Mouse (Mus musculus): ENCODE results near the gene Fam19a1. TPM values are rescaled to one million over a fixed set of nuclear protein-coding genes. Genes with fewer than 3 reads are reported as not detected.

The Fam19a1 gene
- total RNA-seq, 2 experiments from 2014 or later, result 62.9 to 63.4 TPM

DNA sequence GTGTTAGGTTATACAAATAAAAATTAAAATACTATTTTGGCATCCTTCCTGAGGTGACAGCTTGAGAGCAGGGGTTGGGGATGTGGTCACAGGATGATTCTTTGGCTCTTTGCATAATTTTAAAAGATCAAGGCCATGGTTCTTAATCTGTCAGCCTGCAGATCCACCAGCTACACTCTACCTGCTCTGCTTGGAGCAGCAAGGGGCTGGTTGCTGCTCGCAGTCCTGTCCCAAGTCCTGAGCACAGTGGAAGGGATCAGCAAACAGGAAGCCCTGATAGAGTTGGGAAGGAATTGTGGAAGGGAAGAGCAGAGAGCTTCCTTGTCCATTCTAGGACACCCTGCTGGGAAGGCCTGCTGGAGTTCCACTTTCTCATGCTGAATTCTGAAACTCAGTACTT, 320.9 kb downstream of the Fam19a1 start:
- DNase-seq (ENCODE audit: low spot score in 2 of 2), result no peak

DNA sequence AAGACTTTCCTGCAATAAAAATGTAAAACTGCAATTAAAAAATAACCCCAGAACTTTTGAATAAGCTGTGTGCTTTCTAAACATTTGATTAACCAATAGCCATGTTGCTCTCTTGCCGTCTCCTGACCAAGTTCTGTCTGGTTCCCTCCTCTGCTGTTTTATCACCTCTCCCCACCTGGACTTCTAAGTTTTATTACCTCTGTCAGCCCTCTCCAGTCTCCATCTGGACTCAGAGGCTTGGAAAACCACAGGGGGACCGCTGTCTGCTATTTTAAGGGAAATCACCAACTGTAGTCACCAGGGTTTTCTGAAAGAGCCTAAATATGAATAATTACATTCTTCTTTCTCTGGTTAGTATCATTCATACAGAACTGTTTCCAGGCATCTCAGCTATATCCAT, 322.6 kb downstream of the Fam19a1 start:
- no peak for DNase-seq (ENCODE audit: low spot score in 2 of 2)

- DNase-seq (ENCODE audit: low spot score in 2 of 2), result no peak
These were observed 324.9 kb downstream of the Fam19a1 start for GRCm38 (mm10) chr6:96437814-96438213.

DNA sequence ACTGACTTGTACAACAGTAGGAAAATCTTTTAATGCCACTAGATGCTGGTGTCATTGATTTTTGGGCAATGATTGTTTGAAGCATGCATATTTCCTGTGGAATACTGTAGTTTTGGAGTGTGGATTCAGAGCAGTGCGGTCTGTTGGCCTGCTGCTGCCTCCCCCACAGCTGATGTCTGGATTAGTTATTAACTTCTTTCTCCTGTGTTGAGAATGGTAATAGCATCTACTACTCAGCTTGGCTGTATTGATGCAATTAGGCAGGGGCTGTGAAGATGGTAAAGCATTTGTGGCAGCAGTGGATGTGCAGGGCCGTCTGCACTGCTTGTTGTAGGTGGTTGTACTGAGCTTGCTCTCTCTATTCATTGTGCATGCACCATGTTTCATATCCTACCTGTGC, 326.5 kb downstream of the Fam19a1 start:
- peak in 1 of 2 experiments; percentile 37 for DNase-seq (ENCODE audit: low spot score in 2 of 2)

- no peak for DNase-seq (ENCODE audit: low spot score in 2 of 2)
These were observed 329.0 kb downstream of the Fam19a1 start for GRCm38 (mm10) chr6:96441971-96442370.

- DNase-seq (ENCODE audit: low spot score in 2 of 2), result no peak
These were observed 334.5 kb downstream of the Fam19a1 start for GRCm38 (mm10) chr6:96447466-96447865.

GRCm38 (mm10) chr6:96456266-96456665, 343.3 kb downstream of the Fam19a1 start:
- no peak for DNase-seq (ENCODE audit: low spot score in 2 of 2)

DNA sequence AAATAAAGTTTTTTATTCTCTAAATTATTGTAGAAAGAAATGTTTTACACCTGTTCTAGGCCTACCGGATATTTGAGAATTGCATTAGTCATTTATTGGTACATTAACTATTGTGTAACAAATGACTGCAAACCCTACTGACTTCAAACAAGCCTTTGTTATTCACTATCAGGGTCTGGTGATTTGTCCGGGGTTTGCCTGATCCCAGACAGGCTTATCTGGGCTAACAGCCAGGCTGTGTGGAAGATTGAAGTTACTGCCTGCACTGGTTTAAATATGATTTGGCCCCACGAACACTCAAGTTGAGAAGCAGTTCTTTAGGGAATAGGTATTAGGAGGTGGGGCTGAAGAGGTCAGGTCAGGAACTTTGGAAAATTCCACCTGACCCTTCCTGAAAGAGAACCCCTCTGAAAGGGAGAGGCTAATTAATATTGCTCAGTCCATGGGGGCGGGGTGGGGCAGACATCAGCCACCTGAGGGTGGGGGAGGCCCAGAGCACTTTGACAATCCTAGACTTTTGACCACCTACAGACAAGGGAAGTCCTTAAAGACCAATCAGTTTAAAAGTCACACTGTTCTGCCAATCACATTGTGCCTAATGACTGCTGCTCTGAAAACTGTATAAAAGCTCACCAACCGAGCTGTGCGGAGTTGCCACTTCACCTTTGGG, 344.8 kb downstream of the Fam19a1 start:
- DNase-seq (ENCODE audit: low spot score in 2 of 2), result no peak

DNA sequence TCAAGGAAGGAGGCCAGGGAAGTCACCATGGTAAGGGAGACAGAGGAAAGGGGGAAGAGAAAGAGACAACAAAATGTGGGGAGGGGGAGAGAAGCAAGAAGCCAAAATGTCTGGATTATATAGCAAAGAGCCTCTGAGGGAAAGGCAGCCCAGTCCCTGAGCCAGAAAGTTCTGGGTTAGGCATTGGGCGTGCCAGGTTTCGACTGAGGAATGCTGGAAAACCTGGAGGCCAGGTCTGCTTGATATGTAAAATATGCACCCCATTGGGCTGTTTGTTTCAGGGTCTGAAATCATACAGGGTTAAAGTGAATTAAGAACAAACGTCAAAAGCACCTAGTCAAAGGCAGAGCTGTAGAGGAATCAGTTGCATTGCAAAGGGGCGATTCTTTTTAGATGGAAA, 346.1 kb downstream of the Fam19a1 start:
- DNase-seq (ENCODE audit: low spot score in 2 of 2), result no peak

- no peak for DNase-seq (ENCODE audit: low spot score in 2 of 2)
These were observed 386.5 kb downstream of the Fam19a1 start for GRCm38 (mm10) chr6:96499464-96499863.

DNA sequence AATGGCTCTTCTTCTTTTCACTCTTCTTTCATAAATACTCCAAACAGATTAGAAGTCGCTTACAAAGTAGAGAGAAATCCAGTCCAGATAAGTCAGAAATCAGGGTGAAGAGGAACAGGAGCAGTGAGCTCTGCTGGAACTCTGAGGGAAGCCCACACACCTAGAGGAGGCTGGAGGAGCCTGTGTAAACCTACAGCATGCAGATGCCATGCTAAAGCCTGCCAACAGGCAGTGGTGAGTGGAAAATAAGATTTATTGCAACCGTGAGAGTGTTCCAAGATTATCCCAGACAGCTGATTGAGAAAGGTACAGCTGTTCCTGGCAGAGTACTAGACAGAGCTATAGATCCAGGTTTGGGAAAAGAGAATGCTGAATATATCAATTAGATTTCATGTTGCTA, 428.6 kb downstream of the Fam19a1 start:
- DNase-seq (ENCODE audit: low spot score in 2 of 2), result no peak

DNA sequence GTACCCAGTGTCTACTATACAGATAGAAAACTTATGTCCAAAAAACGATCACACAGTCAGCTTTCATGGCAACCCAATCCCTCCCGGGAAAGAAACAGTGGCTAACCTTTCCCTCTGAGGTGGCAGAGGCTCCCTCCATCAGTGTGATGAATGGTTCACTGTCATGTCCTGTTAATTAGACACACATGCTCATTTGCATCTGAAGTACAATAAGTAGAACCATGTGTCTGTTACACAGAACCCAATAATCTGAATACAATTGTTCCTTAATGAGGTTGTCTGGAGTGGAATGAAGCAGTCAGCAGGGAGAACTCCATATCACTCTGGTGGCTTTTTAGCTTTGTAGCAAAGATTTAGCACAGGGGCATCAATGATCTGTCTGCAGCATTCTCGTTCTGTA, 431.9 kb downstream of the Fam19a1 start:
- DNase-seq (ENCODE audit: low spot score in 2 of 2), result no peak

- DNase-seq (ENCODE audit: low spot score in 2 of 2), result peak; percentile 30 to 46
These were observed 437.5 kb downstream of the Fam19a1 start for GRCm38 (mm10) chr6:96550431-96550830.

GRCm38 (mm10) chr6:96578649-96579048, 465.7 kb downstream of the Fam19a1 start:
- DNase-seq (ENCODE audit: low spot score in 2 of 2), result no peak

DNA sequence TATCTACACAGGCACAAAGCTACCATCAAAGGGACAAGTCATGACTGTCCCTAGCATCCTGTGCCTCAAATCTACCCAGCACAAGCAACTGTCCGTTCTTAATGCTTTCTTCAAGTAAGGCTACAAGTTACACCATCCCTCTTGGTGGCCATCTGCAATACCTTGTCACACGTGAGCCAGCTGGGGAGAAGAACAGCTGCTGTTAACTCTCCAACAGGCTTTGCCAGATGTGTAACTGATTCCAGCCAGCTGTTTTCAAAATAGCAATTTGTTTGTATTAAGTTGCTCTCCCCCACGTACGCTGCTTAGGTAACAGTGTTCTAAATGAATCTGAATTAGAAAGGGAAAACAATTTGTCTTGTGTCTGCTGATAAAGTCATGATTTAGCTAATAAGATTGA, 467.8 kb downstream of the Fam19a1 start:
- no peak for DNase-seq (ENCODE audit: low spot score in 2 of 2)

- DNase-seq (ENCODE audit: low spot score in 2 of 2), result no peak
These were observed 468.2 kb downstream of the Fam19a1 start for GRCm38 (mm10) chr6:96581187-96581586.

DNA sequence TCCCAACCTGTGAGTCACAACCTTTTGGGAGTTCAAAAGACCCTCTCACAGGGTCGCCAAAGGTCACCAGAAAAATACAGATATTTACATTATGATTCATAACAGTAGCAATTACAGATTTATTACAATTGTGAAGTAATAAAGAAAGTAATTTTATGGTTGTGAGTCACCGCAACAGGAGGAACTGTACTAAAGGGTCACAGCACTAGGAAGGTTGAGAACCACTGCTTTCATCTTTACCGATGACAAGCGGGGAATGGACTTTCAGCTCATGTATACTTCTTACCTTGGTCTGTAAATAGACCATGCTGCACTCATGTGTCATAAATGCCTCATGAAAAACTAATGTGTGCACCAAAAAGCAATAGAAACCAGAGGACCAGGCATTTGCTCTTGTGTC, 474.5 kb downstream of the Fam19a1 start:
- no peak for DNase-seq (ENCODE audit: low spot score in 2 of 2)

DNA sequence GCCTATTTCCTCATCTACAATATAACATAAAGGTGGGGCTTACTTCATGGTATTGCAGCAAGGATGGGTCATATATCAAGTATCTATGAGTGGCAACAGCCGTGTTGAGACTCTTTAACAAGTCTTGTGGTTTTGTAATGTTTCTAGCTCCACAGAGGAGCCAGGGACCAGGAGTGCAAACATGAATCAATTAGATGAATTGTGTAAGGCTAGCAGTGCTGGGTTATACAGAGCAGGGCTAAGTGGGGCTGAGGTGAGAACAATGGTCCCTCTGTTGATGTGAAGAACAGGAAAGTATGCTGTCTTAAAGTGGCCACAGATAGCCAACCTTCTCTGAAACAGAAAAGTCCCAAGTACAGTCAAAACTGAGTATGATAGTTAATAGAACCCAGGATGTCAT, 480.1 kb downstream of the Fam19a1 start:
- no peak for DNase-seq (ENCODE audit: low spot score in 2 of 2)

- no peak for DNase-seq (ENCODE audit: low spot score in 2 of 2)
These were observed 482.2 kb downstream of the Fam19a1 start for GRCm38 (mm10) chr6:96595201-96595600.

DNA sequence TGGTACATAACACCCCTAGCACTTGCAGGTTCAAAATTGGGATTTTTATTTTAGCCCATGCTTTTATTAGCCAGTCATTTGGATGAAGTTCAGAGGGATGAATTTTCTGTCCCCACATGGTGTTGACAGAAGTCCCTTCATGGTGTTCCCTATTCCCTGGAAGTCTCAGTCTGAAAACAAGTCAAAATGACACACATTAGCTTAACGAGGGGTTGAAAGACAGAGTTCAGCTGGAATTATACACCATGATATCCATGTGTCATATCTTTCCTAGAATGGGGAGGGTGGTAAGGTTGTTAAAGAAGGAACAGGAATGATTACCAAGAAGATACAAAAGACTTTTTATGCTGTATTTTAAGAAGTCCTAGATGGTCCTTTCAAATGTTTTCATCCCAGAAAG, 511.2 kb downstream of the Fam19a1 start:
- no peak for DNase-seq (ENCODE audit: low spot score in 2 of 2)

DNA sequence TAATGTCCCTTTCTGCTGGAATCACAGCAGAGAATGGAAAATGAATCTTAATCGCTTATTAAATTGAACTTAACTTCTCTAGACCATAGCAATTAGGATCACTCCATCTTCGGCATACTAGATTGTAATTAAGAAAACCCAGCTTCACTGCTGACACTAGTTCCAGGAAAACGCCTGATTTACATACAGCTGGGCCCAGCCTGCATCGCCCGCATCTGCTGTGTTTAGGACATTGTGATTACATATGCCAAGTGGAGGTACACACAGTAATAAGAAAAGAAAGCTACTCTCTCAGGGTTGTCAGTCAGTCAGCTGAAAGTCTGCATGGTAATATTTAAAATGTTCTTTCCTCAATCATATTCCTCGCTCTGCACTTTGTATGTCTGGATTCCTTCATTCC, 518.6 kb downstream of the Fam19a1 start:
- DNase-seq (ENCODE audit: low spot score in 2 of 2), result no peak

GRCm38 (mm10) chr6:96632243-96632642, 519.3 kb downstream of the Fam19a1 start:
- DNase-seq (ENCODE audit: low spot score in 2 of 2), result peak in 1 of 2 experiments; percentile 14

GRCm38 (mm10) chr6:96635663-96636062, 522.7 kb downstream of the Fam19a1 start:
- DNase-seq (ENCODE audit: low spot score in 2 of 2), result no peak

- no peak for DNase-seq (ENCODE audit: low spot score in 2 of 2)
These were observed 535.8 kb downstream of the Fam19a1 start for GRCm38 (mm10) chr6:96648742-96649141.
